In the genomic region with DNA sequence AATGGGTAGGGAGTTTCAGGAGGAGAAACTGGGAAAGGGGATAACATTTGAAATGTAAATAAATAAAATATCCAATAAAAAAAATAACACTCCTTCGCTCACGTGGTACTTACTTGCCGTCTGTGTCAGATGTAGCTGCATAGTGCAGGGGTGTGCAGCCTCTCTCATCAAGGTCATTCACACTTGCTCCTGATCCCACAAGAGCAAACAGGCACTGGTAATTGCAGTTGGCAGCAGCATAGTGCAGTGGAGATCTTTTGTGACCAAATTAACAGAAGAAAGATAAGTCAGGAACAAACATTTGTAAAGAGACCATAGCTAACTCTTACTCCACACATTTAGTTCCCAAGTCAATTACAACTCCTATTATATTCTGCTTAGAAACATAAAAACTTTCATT, we compare ENCODE assay signal across 15 mouse cellular contexts.
"Had no signal": no experiment of that assay in that cellular context is flagged by ENCODE, and none has a peak within 500 bp of the region (broad histone marks: within the 10 kb centered on the region; RNA-seq: fewer than 3 reads in every experiment).

No protein-coding gene starts in this region.

- H3K27ac ChIP-seq: neural tube, embryonic 15.5 days; stomach, embryonic 15.5 days; stomach, postnatal 0 days had no signal

- H3K4me2 ChIP-seq: neural tube, embryonic 15.5 days; stomach, embryonic 15.5 days had no signal

- H3K4me3 ChIP-seq: neural tube, embryonic 15.5 days; stomach, embryonic 15.5 days had no signal

- DNase-seq: retina, postnatal 1 day; right cerebral cortex, adult 18-20 months; right cerebral cortex, postnatal 14 days; right cerebral cortex, postnatal 25 days; right cerebral cortex, postnatal 4 days; spleen, adult 18-20 months; thymus, adult 18-20 months; thymus, adult 2 months; thymus, postnatal 14 days; thymus, postnatal 25 days; thymus, postnatal 36 days; thymus, postnatal 4 days had no signal

- H3K27me3 ChIP-seq: neural tube, embryonic 15.5 days; stomach, embryonic 15.5 days had no signal

- H3K9ac ChIP-seq: neural tube, embryonic 15.5 days; stomach, embryonic 15.5 days had no signal

- H3K9me3 ChIP-seq: neural tube, embryonic 15.5 days; stomach, embryonic 15.5 days had no signal

- H3K36me3 ChIP-seq: stomach, embryonic 15.5 days had no signal

- H3K4me1 ChIP-seq: neural tube, embryonic 15.5 days; stomach, embryonic 15.5 days had no signal
